Mouse (Mus musculus) hindbrain, embryonic 15.5 days (tissue): ENCODE results near the gene Pnpla7. TPM values are rescaled to one million over a fixed set of nuclear protein-coding genes. Genes with fewer than 3 reads are reported as not detected.

Experiments used
- ATAC-seq: fragments of 200-750 bp; cut with Nextera tagmentation; 2 replicates; pipeline ENCODE4 v1.8.0; 2017; ENCODE audit warnings: low read depth, moderate number of reproducible peaks, moderate TSS enrichment; ENCODE audit not compliant: low FRiP score
- H3K27ac ChIP-seq: fragments of 300-500 bp; sonication (generic); replicated peaks from 2 replicates; pipeline ENCODE4 v1.5.1; 2015; ENCODE audit warnings: mild to moderate bottlenecking, inconsistent platforms
- H3K27me3 ChIP-seq: fragments of 300-500 bp; sonication (generic); 2 replicates; pipeline ENCODE4 v1.6.1; 2015; ENCODE audit warnings: control low read depth, inconsistent platforms
- H3K36me3 ChIP-seq: fragments of 300-500 bp; sonication (generic); 2 replicates; pipeline ENCODE4 v1.6.1; 2015; ENCODE audit warnings: control low read depth, inconsistent platforms
- H3K4me1 ChIP-seq: fragments of 300-500 bp; sonication (generic); replicated peaks from 2 replicates; pipeline ENCODE4 v1.6.1; 2015; ENCODE audit warnings: control low read depth, inconsistent platforms
- H3K4me2 ChIP-seq: fragments of 300-500 bp; sonication (generic); 2 replicates; pipeline ENCODE4 v1.6.1; 2015; ENCODE audit warnings: moderate library complexity, mild to moderate bottlenecking, inconsistent platforms
- H3K4me3 ChIP-seq: fragments of 300-500 bp; sonication (generic); 2 replicates; pipeline ENCODE4 v1.5.1; 2015; ENCODE audit warnings: mild to moderate bottlenecking, inconsistent platforms
- H3K9ac ChIP-seq: fragments of 300-500 bp; sonication (generic); 2 replicates; pipeline ENCODE4 v1.6.1; 2015; ENCODE audit warnings: inconsistent platforms
- H3K9me3 ChIP-seq: fragments of 300-500 bp; sonication (generic); 2 replicates; pipeline ENCODE4 v1.6.1; 2016; ENCODE audit warnings: control low read depth, inconsistent platforms
- WGBS: fragments of 180-500 bp; shearing (Covaris S2); methylation state at CpG from one replicate; pipeline ENCODE4 v1.1.7; 2015; 5-methylcytosine and 5-hydroxymethylcytosine counted together
- polyA plus RNA-seq: library from polyadenylated mRNA; unstranded; fragments of >200 nt; fragmentation: Nextera tagmentation; extraction: Ambion mirVana; gene quantifications from 2 replicates; pipeline ENCODE4 v1.2.1, GENCODE M21; 2015

Gene Pnpla7
- polyA plus RNA-seq, 1 experiment from 2014 or later: 3.9 TPM

DNA sequence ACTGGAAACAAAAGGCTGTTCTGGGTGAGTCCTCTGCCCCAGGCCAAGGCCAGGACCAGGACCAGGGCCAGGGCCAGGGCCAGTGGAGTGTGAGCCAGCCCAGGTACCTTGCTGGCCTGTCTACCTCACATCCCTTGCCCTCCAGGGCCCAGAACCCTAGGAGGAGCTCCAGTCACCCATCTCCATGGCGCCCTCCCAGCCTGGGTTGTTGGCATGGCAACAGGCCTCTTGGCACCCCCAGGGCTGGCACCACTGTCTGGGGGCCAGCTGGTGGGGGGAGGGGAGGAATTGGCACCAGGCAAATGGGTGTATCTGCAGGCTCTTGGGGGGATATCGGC, 79.2 kb downstream of the Pnpla7 start:
- no peak overlapping the region; the same call in 1 of the 2 replicates for H3K27ac ChIP-seq
- WGBS: 32% methylated on average over 2 of the region's 2 CpGs
- peak overlapping the region; percentile 70 for H3K9ac ChIP-seq
- peak overlapping the region; percentile 93 for H3K4me2 ChIP-seq
- H3K9me3 ChIP-seq: no peaks in the 10 kb centered on the region
- H3K27me3 ChIP-seq: no peaks in the 10 kb centered on the region
- ATAC-seq: peak; percentile 13
- H3K4me1 ChIP-seq: peaks cover 23% of the 10 kb centered on the region
- H3K36me3 ChIP-seq: peaks cover 19% of the 10 kb centered on the region; the same call in 1 of the 2 replicates
- peak overlapping the region; percentile 76 for H3K4me3 ChIP-seq

DNA sequence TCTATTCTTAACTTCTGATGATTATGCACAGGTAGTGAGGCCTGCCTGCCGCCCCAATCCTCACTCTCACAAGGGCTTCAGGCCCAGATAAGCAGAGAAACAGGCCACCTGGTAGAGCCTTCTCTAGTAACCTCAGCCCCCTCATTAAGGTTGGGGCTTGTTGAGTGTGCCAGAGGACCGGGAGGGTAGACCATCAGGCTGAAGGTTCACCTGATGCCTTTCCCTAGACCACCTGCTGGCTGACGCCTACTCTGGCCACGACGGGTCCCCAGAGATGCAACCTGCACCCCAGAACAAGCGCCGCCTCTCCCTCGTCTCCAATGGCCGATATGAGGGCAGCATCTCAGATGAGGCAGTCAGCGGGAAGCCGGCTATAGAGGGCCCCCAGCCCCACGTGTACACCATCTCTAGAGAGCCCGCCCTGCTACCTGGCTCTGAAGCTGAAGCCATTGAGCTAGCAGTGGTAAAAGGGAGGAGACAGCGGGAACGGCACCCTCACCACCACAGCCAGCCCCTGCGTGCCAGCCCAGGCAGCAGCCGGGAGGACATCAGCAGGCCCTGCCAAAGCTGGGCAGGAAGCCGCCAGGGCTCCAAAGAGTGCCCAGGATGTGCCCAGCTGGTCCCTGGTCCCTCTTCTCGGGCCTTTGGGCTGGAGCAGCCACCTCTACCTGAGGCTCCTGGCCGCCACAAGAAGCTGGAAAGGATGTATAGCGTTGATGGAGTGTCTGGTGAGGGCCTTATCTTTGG, 79.7 kb downstream of the Pnpla7 start:
- Histone ChIP-seq H3K4me3 (peak overlapping the region; percentile 76), H3K4me1 (peaks cover 23% of the 10 kb centered on the region), H3K9ac (peak overlapping the region; percentile 70), H3K36me3 (peaks cover 21% of the 10 kb centered on the region; the same call in 1 of the 2 replicates), H3K27me3 (no peaks in the 10 kb centered on the region), H3K9me3 (no peaks in the 10 kb centered on the region), H3K27ac (no peak overlapping the region; the same call in 1 of the 2 replicates), H3K4me2 (peak overlapping the region; percentile 93)
- 83% methylated on average over 21 of the region's 21 CpGs for WGBS
- ATAC-seq: no peak; the same call in 1 of the 2 replicates

DNA sequence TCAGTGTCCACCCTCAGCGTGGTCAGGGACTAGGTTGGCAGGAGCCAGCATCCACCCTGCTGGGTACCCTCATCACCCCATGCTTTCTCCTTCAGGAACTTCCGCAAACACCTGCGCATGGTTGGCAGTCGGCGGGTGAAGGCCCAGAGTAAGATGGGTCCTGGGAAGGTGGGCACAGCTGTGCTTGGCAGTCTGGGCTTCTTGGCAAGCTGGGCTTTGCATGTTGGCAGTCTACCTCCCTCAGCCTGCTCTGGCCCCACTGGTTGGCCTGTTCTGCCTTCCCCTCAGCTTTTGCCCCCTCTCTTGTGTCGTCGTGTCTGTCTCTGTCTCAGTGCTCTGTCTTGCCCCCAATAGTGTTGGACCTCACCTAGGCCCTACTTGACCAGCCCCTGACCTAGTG, 83.1 kb downstream of the Pnpla7 start:
- H3K4me1 ChIP-seq: peaks cover 22% of the 10 kb centered on the region
- ATAC-seq: no peak
- no peak overlapping the region for H3K4me2 ChIP-seq
- H3K9ac ChIP-seq: no peak overlapping the region
- no peaks in the 10 kb centered on the region for H3K9me3 ChIP-seq
- 85% methylated on average over 7 of the region's 7 CpGs for WGBS
- no peaks in the 10 kb centered on the region for H3K27me3 ChIP-seq
- no peak overlapping the region for H3K27ac ChIP-seq
- H3K4me3 ChIP-seq: no peak overlapping the region
- peaks cover 31% of the 10 kb centered on the region for H3K36me3 ChIP-seq

DNA sequence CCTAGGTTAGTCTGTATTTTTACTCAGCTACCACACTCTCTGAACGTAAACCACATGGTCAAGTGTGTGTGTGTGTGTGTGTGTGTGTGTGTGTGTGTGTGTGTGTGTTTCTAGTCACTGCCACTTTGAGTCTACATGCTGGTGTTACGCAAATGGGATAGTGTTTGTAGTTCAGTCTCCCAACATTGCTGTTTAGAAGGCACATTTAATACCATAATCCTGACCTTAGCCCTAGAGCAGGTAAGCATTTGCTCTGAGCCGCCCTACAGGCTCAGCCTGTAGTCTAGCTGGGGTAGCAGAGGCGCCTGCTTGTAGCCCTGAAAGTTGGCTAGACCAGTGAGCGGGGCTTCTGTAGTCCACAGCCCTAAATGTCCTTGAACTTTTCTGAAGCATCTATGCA, 87.7 kb downstream of the Pnpla7 start:
- H3K36me3 ChIP-seq: peaks cover 19% of the 10 kb centered on the region
- H3K4me3 ChIP-seq: no peak overlapping the region
- no peak overlapping the region for H3K9ac ChIP-seq
- H3K4me2 ChIP-seq: no peak overlapping the region
- no peaks in the 10 kb centered on the region for H3K27me3 ChIP-seq
- H3K9me3 ChIP-seq: no peaks in the 10 kb centered on the region
- no peak for ATAC-seq
- 96% methylated on average over 5 of the region's 5 CpGs for WGBS
- H3K4me1 ChIP-seq: no peaks in the 10 kb centered on the region
- H3K27ac ChIP-seq: no peak overlapping the region

DNA sequence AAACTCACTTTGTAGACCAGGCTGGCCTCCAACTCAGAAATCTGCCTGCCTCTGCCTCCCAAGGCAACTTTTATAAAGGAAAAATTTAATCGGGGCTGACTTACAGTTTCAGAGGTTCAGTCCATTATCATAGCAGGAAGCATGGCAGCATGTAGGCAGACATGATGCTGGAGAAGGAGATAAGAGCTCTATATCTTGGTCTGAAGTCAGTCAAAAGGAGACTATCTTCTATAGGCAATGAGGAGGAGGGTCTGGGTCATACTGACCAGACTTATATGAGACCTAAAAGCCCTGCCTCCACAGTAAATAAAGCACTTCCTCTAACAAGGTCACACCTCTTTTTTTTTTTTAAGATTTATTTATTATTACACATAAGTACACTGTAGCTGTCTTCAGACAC, 88.5 kb downstream of the Pnpla7 start:
- peaks cover 19% of the 10 kb centered on the region for H3K36me3 ChIP-seq
- no peak overlapping the region for H3K4me3 ChIP-seq
- H3K9me3 ChIP-seq: no peaks in the 10 kb centered on the region
- H3K4me2 ChIP-seq: no peak overlapping the region
- ATAC-seq: no peak
- H3K9ac ChIP-seq: no peak overlapping the region
- H3K27ac ChIP-seq: no peak overlapping the region
- H3K27me3 ChIP-seq: no peaks in the 10 kb centered on the region
- WGBS: 91% methylated on average over 1 of the region's 1 CpGs
- no peaks in the 10 kb centered on the region for H3K4me1 ChIP-seq

DNA sequence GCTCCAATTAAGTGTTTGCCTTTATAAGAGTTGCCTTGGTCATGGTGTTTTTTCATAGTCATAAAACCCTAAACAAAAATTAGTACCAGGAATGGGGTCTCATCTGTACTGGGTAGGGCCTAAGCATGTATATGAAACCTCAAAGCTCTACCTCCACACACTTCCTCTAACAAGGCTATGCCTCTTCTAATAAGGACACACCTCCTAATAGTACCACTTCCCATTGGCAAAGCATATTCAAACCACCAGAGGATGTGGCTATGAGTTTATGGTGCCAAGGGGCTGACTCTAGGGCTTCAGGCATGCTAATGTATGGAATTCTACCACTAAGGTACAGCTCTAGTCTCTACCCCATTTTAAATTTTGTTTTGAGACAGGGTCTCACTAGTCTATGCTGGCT, 89.7 kb downstream of the Pnpla7 start:
- no peak overlapping the region for H3K4me2 ChIP-seq
- ATAC-seq: no peak
- no peak overlapping the region for H3K4me3 ChIP-seq
- no peaks in the 10 kb centered on the region for H3K4me1 ChIP-seq
- H3K27ac ChIP-seq: no peak overlapping the region
- no peaks in the 10 kb centered on the region for H3K27me3 ChIP-seq
- no peaks in the 10 kb centered on the region for H3K9me3 ChIP-seq
- H3K36me3 ChIP-seq: peaks cover 10% of the 10 kb centered on the region
- no peak overlapping the region for H3K9ac ChIP-seq

DNA sequence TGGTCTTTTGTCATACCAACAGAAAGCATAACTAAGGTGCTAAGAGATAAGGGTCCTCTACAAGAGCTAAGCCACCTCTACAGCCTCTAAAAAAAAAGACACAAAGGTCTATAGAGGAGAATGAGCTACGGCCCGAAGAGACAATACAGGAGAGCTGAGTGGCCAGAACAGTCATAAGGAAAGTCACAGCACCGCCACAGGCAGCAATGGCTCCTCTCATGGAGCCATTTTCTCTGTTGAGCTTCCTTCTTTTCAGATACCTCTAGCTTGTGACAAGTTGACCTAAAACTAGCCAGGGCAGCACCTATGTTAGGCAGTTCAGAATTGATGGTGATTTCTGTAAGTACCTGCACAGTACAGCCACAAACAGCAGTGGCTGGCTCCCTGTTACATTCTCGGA, 90.7 kb downstream of the Pnpla7 start:
- H3K27ac ChIP-seq: no peak overlapping the region
- H3K4me3 ChIP-seq: no peak overlapping the region
- no peaks in the 10 kb centered on the region for H3K9me3 ChIP-seq
- ATAC-seq: no peak
- 75% methylated on average over 4 of the region's 4 CpGs for WGBS
- no peaks in the 10 kb centered on the region for H3K4me1 ChIP-seq
- peaks cover 8% of the 10 kb centered on the region for H3K36me3 ChIP-seq
- no peaks in the 10 kb centered on the region for H3K27me3 ChIP-seq
- no peak overlapping the region for H3K9ac ChIP-seq
- no peak overlapping the region for H3K4me2 ChIP-seq

DNA sequence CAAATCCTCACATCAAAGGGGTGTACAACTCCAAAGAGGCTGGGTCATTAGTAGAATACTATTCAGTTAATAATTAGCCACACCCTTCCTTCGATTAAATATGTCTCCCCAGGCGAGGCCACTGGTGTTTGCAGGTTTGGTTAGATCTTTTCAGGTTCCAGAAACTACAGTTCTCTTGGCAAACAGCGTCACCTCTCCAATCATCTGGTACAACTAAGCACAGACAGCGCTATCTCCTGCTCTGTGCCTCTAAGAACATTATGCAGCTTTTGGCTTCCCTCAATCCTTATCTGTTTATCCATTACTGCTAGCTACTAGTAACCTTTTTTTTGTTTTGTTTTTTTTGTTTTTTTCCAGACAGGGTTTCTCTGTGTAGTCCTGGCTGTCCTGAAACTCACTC, 93.7 kb downstream of the Pnpla7 start:
- Histone ChIP-seq H3K9me3 (no peaks in the 10 kb centered on the region), H3K4me2 (no peak overlapping the region), H3K27me3 (no peaks in the 10 kb centered on the region), H3K27ac (no peak overlapping the region), H3K4me3 (no peak overlapping the region), H3K4me1 (no peaks in the 10 kb centered on the region), H3K9ac (no peak overlapping the region), H3K36me3 (no peaks in the 10 kb centered on the region)
- no peak for ATAC-seq
- 78% methylated on average over 4 of the region's 4 CpGs for WGBS

DNA sequence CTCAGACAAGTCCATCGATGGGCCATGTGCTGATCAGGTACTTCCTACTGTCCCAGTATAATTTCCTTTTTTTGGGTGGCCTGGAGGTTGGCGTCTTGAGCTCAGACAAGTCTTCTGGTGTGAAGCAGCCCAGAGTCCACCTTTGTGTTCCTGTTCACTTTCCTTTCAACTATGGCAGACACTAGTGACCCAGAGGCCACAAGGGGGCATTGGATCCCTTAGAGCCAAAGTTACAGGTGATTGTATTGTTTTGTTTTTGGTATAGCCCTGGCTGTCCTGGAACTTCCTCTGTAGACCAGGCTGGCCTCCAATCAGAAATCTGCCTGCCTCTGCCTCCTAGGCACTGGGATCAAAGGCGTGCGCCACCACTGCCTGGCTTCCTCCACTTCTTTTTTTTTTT, 96.6 kb downstream of the Pnpla7 start:
- ATAC-seq: no peak
- 94% methylated on average over 4 of the region's 4 CpGs for WGBS
- no peaks in the 10 kb centered on the region for H3K27me3 ChIP-seq
- no peaks in the 10 kb centered on the region for H3K9me3 ChIP-seq
- no peaks in the 10 kb centered on the region for H3K36me3 ChIP-seq
- H3K9ac ChIP-seq: no peak overlapping the region
- no peak overlapping the region for H3K4me2 ChIP-seq
- no peak overlapping the region for H3K4me3 ChIP-seq
- no peak overlapping the region for H3K27ac ChIP-seq
- no peaks in the 10 kb centered on the region for H3K4me1 ChIP-seq

DNA sequence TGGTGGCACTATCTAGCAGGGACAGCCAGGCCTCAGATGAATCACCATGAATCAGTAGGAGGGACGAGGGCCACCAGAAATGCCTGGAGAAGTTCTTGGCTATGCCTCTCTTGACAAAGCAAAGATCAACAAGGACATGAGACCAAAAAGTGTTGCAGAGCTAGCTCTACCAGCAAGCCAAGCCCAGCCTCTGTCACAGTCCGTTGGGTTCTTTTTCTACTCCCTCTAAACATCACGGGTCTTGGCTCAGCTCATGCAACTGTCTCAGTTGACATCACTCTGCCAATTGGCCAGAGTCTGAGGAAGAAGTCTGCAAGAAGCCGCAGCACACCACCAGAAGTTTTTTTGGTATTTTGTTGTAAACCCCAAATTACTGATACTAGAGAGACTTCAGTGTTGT, 99.7 kb downstream of the Pnpla7 start:
- no peaks in the 10 kb centered on the region for H3K27me3 ChIP-seq
- H3K27ac ChIP-seq: no peak overlapping the region
- no peak overlapping the region for H3K4me3 ChIP-seq
- ATAC-seq: no peak
- H3K4me2 ChIP-seq: no peak overlapping the region
- H3K4me1 ChIP-seq: no peaks in the 10 kb centered on the region
- no peak overlapping the region for H3K9ac ChIP-seq
- 58% methylated on average over 4 of the region's 4 CpGs for WGBS
- no peaks in the 10 kb centered on the region for H3K9me3 ChIP-seq
- H3K36me3 ChIP-seq: no peaks in the 10 kb centered on the region

DNA sequence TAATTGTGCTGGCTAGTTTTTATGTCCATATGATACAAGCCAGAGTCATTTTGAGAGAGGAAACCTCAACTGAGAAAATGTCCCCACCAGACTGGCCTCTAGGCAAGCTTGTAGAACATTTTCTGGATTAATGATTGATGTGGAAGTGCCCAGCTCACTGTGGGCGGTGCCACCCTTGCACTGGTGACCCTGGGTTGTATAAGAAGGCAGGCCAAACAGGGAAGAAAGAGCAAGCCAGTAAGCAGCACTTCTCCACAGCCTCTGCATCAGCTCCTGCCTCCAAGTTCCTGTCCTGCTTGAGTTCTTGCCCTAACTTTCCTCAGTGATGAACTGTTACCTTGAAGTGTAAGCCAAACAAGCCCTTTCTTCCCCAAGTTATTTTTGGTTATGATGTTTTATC, 103.1 kb downstream of the Pnpla7 start:
- Histone ChIP-seq H3K27ac (no peak overlapping the region), H3K36me3 (no peaks in the 10 kb centered on the region), H3K9me3 (no peaks in the 10 kb centered on the region), H3K4me1 (no peaks in the 10 kb centered on the region), H3K4me3 (no peak overlapping the region), H3K4me2 (no peak overlapping the region), H3K9ac (no peak overlapping the region), H3K27me3 (no peaks in the 10 kb centered on the region)
- 87% methylated on average over 1 of the region's 1 CpGs for WGBS
- ATAC-seq: no peak

DNA sequence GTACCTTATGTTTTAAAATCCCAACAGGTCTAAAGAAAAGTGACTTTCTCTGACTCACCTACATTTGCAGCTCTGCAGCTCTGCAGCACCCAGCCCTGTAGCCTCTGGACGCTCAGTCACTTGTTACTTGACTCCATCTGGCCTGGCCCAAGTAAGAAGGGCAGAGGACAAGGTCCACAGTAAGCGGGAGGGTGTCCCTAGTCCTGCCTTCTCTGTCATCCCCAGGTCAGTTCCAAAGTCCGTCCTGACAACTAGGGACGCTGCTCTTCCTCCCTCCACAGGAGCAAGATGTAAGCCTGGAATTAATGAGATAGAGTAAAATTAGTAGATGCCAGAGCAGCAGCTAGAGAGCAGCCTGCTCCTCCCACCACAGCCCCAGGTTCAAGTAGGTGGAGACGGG, 104.2 kb downstream of the Pnpla7 start, which contains the start of gene Entpd8:
Gene Entpd8 (plus strand): TSS at position 229 of the 400 bp plus-strand sequence.
- Histone ChIP-seq H3K27me3 (no peaks in the 10 kb centered on the region), H3K9me3 (no peaks in the 10 kb centered on the region), H3K27ac (no peak within 1 kb of the TSS), H3K4me2 (no peak within 1 kb of the TSS), H3K4me1 (no peaks in the 10 kb centered on the region), H3K4me3 (no peak within 1 kb of the TSS), H3K9ac (no peak within 1 kb of the TSS), H3K36me3 (no peaks in the 10 kb centered on the region)
- ATAC-seq: no peak
- WGBS: 71% methylated on average over 5 of the region's 5 CpGs

DNA sequence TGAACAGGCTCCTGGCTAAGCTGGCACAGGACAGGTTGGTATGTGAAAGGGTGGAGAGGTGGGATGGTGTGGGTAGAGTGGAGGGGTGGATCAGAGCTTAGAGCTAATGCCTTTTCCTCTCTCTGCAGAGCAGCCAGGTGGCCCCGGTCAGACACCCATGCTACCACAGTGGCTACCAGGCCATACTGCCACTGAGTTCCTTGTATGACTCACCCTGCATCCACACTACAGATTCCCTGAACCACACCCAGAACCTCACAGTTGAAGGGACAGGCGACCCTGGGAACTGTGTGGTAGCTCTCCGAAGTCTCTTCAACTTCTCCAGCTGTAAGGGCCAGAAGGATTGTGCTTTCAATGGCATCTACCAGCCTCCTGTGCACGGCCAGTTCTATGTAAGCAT, 107.9 kb downstream of the Pnpla7 start:
- H3K9me3 ChIP-seq: no peaks in the 10 kb centered on the region
- no peaks in the 10 kb centered on the region for H3K27me3 ChIP-seq
- H3K27ac ChIP-seq: no peak overlapping the region
- no peaks in the 10 kb centered on the region for H3K36me3 ChIP-seq
- 86% methylated on average over 4 of the region's 4 CpGs for WGBS
- H3K9ac ChIP-seq: no peak overlapping the region
- no peak for ATAC-seq
- no peaks in the 10 kb centered on the region for H3K4me1 ChIP-seq
- no peak overlapping the region for H3K4me3 ChIP-seq
- H3K4me2 ChIP-seq: no peak overlapping the region
